Mouse (Mus musculus) heart, postnatal 0 days (tissue): Measurements from ENCODE around the gene Cxcl17. TPM values are rescaled to one million over a fixed set of nuclear protein-coding genes. Genes with fewer than 3 reads are reported as not detected.
A peak's percentile ranks its signal among the peaks of the same experiment; 100 is the strongest.

Source experiments
- ATAC-seq: fragments of 200-750 bp; cut with Nextera tagmentation; 2 replicates; pipeline ENCODE4 v1.8.0; 2017; ENCODE audit warnings: low read depth, moderate number of reproducible peaks, moderate library complexity; ENCODE audit not compliant: insufficient read depth
- DNase-seq: peaks from one replicate; pipeline ENCODE4 v3.0.0-alpha.2; 2016; ENCODE audit warnings: low spot score
- H3K27ac ChIP-seq: fragments of 300-500 bp; sonication (generic); 2 replicates; pipeline ENCODE4 v1.5.1; 2014; ENCODE audit warnings: low read depth, mild to moderate bottlenecking
- H3K27me3 ChIP-seq: fragments of 300-500 bp; sonication (generic); 2 replicates; pipeline ENCODE4 v1.6.1; 2014; ENCODE audit warnings: low read length, mixed read lengths; ENCODE audit not compliant: control insufficient read depth, insufficient read depth
- H3K36me3 ChIP-seq: fragments of 300-500 bp; sonication (generic); replicated peaks from 2 replicates; pipeline ENCODE4 v1.6.1; 2014; ENCODE audit warnings: low read length, mixed read lengths; ENCODE audit not compliant: control insufficient read depth, insufficient read depth
- H3K4me1 ChIP-seq: fragments of 300-500 bp; sonication (generic); 2 replicates; pipeline ENCODE4 v1.6.1; 2014; ENCODE audit warnings: antibody characterized with exemption; ENCODE audit not compliant: control insufficient read depth, insufficient read depth
- H3K4me2 ChIP-seq: fragments of 300-500 bp; sonication (generic); 2 replicates; pipeline ENCODE4 v1.6.1; 2014; ENCODE audit warnings: low read depth, mild to moderate bottlenecking, low read length, moderate library complexity
- H3K4me3 ChIP-seq: fragments of 300-500 bp; sonication (generic); 2 replicates; pipeline ENCODE4 v1.5.1; 2014; ENCODE audit warnings: low read depth, low read length
- H3K9ac ChIP-seq: fragments of 300-500 bp; sonication (generic); replicated peaks from 2 replicates; pipeline ENCODE4 v1.6.1; 2014; ENCODE audit warnings: low read depth, low read length, mixed read lengths
- H3K9me3 ChIP-seq: fragments of 300-500 bp; sonication (generic); replicated peaks from 2 replicates; pipeline ENCODE4 v1.6.1; 2016; ENCODE audit warnings: low read length; ENCODE audit not compliant: control insufficient read depth
- CTCF ChIP-seq: IDR thresholded peaks from 2 replicates; pipeline ENCODE4 v1.5.1; 2016; ENCODE audit warnings: antibody characterized with exemption, control low read depth, low read depth
- EP300 ChIP-seq: IDR thresholded peaks from 2 replicates; pipeline ENCODE4 v1.6.1; 2016; ENCODE audit warnings: antibody characterized with exemption, low read depth
- WGBS: fragments of 180-500 bp; shearing (Covaris S2); extraction: QIAGEN DNeasy Blood & Tissue Kit; methylation state at CpG from one replicate; pipeline ENCODE4 v1.1.7; 2014; 5-methylcytosine and 5-hydroxymethylcytosine counted together
- polyA plus RNA-seq: library from polyadenylated mRNA; unstranded; fragments of >200 nt; fragmentation: Nextera tagmentation; extraction: Ambion mirVana; gene quantifications from 2 replicates; pipeline ENCODE4 v1.2.1, GENCODE M21; 2015
- total RNA-seq: library from RNA; depleted of rRNA; stranded (reverse); fragments of >200 nt; gene quantifications from 2 replicates; pipeline ENCODE4 v1.2.3, GENCODE M21; 2014; ENCODE audit warnings: low replicate concordance

Gene Cxcl17
- total and polyA plus RNA-seq, 2 experiments from 2014 or later, result 0.42 TPM; not detected in 1

DNA sequence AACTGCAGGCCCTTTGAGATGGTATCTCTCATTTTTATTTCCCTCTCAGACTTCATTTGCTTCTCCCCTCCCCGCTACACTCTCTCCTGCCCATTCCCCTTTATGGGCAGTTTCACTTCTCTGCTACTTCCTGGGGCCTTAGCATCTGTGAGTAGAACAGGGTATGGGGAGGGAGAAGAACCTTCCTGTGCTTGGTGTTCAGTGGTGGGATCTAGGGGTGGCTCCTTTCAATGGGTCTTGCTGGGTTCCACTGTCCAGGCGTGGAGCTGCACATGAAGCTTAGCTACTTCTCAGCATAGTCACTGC lies 22.8 kb upstream of the Cxcl17 start:
- WGBS, result 71% methylated on average over 2 of the region's 2 CpGs
- Histone ChIP-seq H3K9me3 (no peaks in the 10 kb centered on the region), H3K27ac (peak overlapping the region; percentile 72), H3K27me3 (no peaks in the 10 kb centered on the region), H3K4me2 (no peak overlapping the region), H3K9ac (no peak overlapping the region), H3K4me1 (no peaks in the 10 kb centered on the region), H3K4me3 (no peak overlapping the region), H3K36me3 (no peaks in the 10 kb centered on the region)
- DNase-seq (no peak), ATAC-seq (no peak)
- TF ChIP-seq EP300 (no peak), CTCF (no peak)

DNA sequence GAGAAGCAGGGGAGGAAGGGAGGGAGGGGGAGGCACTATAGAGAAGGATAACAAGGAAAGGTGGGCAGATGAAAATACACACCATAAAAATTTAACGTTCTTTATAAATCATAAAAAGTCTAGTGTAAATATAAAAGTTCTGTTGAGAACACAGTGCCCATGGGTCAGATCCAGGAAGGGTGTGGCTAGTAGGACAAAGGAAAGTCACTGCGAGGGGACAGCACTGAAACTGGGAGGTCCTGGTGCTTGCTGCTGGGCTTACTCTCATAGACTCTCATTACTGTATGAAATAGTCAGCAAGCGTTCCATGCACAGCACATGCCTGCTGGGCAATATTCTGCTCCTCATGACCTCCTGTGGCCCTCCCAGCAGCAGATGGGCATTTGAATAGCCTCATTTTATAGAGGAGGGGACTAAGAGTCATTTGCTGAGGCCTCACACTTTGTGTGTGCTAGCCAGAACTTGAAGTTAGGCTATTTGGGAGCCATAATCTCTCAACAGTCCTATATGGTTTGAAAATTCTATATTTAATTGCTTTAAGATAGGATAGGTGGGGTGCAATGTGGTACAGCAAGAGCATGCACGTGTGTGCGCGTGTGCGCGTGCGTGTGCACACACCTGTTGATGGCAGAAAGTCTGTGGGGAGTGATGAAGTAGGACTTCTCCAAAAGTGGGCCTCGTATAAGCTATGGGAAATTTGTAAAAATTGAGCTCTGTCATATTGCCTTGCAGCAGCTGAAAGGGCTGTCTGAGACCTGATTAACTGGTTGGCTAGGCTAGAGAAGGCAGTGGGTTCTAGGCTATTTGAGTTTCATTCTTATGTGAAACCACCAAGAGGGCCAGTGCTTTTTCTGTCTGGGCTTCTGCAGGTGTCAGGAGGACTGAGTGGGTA lies 22.2 kb upstream of the Cxcl17 start:
- H3K9ac ChIP-seq, result no peak overlapping the region
- H3K4me1 ChIP-seq, result no peaks in the 10 kb centered on the region
- H3K4me2 ChIP-seq, result no peak overlapping the region
- TF ChIP-seq EP300 (no peak), CTCF (no peak)
- H3K27ac ChIP-seq, result peak overlapping the region; percentile 72
- no peaks in the 10 kb centered on the region for H3K36me3 ChIP-seq
- ATAC-seq (no peak), DNase-seq (no peak)
- 86% methylated on average over 10 of the region's 10 CpGs for WGBS
- H3K9me3 ChIP-seq, result no peaks in the 10 kb centered on the region
- H3K4me3 ChIP-seq, result no peak overlapping the region
- no peaks in the 10 kb centered on the region for H3K27me3 ChIP-seq

DNA sequence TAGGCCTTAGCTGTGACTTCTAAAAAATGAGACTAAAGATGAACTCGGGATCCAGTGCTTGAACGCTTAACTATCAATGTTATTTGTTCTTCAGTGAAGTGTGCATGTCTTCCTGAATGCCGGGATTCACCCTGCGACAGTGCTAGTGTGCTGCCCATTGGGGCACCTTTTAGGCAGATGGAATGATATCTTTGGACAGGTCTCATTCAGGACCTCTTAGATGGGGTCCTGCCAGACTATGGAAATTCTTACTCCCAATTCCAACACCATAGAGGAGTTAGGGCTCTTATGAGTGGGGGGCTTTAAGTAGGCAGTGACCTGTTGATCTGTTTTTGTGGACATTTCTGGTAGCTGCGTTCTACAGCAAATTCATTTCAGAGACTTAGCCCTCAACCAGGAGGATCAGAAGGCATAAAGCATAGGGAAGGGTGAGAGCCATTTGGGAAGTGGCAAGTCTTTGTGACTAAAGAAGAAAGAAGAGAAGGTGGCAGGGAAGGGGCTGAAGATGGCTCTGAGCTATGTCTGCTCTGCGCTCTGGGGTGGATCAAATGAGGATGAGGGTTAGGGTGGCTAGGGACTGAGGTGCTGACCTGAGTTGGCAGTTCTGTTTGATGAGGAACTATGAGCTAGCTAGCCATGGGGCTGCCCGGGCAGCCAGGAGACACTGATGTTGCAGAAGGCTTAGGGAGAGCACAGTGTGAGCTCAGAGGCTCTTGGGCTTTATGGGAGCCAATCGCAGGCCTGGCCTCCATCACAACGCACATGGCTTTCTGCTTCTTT lies 21.3 kb upstream of the Cxcl17 start:
- no peaks in the 10 kb centered on the region for H3K4me1 ChIP-seq
- peak overlapping the region; percentile 72 for H3K27ac ChIP-seq
- H3K9me3 ChIP-seq, result no peaks in the 10 kb centered on the region
- DNase-seq, result no peak
- no peaks in the 10 kb centered on the region for H3K36me3 ChIP-seq
- H3K4me3 ChIP-seq, result no peak overlapping the region
- H3K9ac ChIP-seq, result no peak overlapping the region
- 87% methylated on average over 9 of the region's 9 CpGs for WGBS
- H3K27me3 ChIP-seq, result no peaks in the 10 kb centered on the region
- no peak overlapping the region for H3K4me2 ChIP-seq
- TF ChIP-seq CTCF (no peak), EP300 (no peak)
- no peak for ATAC-seq

DNA sequence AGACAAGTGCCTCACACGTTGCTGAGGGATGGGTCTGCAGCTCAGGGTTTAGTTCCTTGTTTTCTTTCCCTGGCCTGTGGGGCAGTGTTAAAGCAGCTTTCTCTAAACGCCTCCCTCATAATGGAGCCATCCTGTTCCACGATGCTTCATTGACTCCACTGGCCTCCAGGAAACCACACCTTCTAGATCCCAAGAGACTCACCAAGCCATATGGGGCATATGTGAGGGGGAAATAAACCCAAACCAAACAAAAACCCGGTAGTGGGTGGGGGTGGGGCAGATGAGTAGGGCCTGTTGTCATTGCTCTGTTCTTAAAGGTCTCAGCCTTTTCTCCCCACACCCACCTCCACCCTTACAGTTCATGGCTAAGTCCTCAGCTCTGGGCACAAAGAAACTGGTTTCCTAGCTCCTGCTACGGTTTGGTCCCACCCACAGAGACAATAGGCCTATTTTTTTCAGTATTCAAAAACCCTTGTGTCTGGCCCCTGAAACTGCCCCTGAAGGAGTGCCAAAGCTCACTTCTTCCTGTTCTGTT lies 20.4 kb upstream of the Cxcl17 start:
- Histone ChIP-seq H3K36me3 (no peaks in the 10 kb centered on the region), H3K4me2 (no peak overlapping the region), H3K9me3 (no peaks in the 10 kb centered on the region), H3K27me3 (no peaks in the 10 kb centered on the region), H3K4me3 (no peak overlapping the region), H3K27ac (peak overlapping the region; percentile 72), H3K9ac (no peak overlapping the region), H3K4me1 (no peaks in the 10 kb centered on the region)
- no peak for TF ChIP-seq EP300
- no peak for TF ChIP-seq CTCF
- WGBS, result 27% methylated on average over 5 of the region's 5 CpGs
- peak; percentile 64 for ATAC-seq
- peak; percentile 39 for DNase-seq

DNA sequence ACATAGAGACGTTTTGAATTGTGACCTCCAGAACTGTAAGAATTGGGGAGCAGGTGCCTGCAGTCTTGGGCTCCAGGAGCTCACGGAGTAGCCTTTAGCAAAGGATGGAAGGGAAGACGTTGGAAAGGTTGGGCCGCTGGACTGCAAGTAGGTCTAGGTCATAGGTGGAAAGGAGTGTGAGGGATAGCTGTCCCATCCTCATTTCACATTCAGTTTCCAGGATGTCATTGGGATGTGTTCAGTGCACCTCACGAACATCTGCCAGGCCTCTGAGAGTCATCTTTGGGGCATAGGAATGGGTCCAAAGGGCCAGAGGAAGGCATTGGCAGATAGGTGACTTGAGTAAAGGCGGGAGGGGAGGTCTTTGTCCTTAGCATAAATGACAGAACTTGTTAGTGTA lies 19.7 kb upstream of the Cxcl17 start:
- no peaks in the 10 kb centered on the region for H3K27me3 ChIP-seq
- no peaks in the 10 kb centered on the region for H3K36me3 ChIP-seq
- H3K4me2 ChIP-seq, result no peak overlapping the region
- ATAC-seq (no peak), DNase-seq (no peak)
- H3K27ac ChIP-seq, result peak overlapping the region; percentile 72
- no peaks in the 10 kb centered on the region for H3K4me1 ChIP-seq
- TF ChIP-seq CTCF, result no peak
- no peak for TF ChIP-seq EP300
- H3K9ac ChIP-seq, result no peak overlapping the region
- 77% methylated on average over 6 of the region's 6 CpGs for WGBS
- no peak overlapping the region for H3K4me3 ChIP-seq
- no peaks in the 10 kb centered on the region for H3K9me3 ChIP-seq
